Mouse (Mus musculus): ENCODE measurements around the gene Rdh5. TPM values are rescaled to one million over a fixed set of nuclear protein-coding genes. Genes with fewer than 3 reads are reported as not detected.

The Rdh5 gene
- total RNA-seq, 2 experiments from 2014 or later: 8.2 to 12.5 TPM

GRCm38 (mm10) chr10:128929638-128930378 is 7.1 kb upstream of the Rdh5 start:
- DNase-seq: no peak

GRCm38 (mm10) chr10:128928356-128928755 is 5.7 kb upstream of the Rdh5 start:
- DNase-seq: no peak

DNA sequence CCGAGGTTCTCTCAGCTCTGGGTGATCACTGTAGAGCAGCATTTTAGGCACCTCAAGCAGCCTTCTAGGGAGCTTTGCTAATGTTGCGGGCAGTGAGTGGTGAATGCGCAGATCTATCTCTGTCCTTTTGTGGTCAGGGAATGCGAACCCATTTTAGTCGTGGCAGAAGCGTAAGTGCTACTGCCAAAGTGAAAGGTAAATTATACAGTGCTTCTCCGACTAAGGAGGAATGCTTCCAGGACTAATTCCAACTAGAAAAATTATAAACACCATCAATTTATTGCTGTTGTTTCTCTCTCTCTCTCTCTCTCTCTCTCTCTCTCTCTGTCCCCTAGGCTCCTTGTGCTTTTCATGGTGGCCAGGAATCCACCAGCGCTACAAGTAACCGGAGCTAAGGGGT is 1.2 kb upstream of the Rdh5 start, which contains the start of gene Bloc1s1:
Bloc1s1 (minus strand) TSS at position 101 of the 400 bp plus-strand sequence.
- no peak for DNase-seq

GRCm38 (mm10) chr10:128923013-128923691 is 464 bp upstream of the Rdh5 start:
- DNase-seq: peak; percentile 94

- no peak for DNase-seq
Observed at GRCm38 (mm10) chr10:128921883-128922821, 536 bp downstream of the Rdh5 start.

DNA sequence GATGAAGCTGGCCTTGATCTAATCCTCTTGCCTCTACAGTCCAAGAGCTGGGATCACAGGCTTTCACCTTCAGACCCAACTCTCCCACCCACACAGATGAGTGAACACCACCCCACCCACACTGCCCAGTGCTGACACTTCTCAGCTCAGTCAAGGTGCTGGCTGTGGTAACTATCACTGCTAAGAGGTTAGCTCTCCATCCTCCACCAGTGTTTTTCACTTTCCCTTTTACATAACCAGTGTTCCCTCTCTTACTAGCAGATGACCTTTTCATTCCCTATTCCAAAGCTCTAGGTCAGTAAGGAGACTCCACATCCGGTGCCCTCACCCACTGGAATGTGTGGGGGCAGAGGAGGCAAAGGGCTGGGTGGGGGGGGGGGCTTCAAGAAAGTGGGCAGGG is 1.4 kb downstream of the Rdh5 start:
- no peak for DNase-seq

DNA sequence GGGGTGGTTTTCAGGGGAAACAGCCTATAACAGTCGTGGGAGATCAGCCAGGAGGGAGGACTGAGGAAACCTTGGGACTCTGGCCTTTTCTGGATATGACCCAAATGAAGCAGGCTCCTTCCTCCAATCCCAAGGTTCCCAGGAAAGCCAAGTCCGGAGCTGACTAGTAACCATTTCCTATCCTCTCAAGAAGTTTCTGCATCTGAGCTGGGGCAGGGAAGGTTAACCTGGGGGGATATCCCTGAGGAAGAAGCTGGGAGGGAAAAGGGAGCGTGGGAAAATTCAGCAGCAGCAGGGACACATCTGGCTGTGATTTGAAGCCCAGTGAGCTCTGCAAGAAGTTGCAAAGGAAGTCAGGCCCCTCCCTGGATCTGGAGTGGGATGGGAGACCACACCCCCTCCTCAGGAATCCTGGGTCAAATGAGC is 1.9 kb downstream of the Rdh5 start:
- DNase-seq: no peak

- no peak for DNase-seq
Observed at GRCm38 (mm10) chr10:128919966-128920365, 2.7 kb downstream of the Rdh5 start.

- DNase-seq: peak; percentile 42
Observed at GRCm38 (mm10) chr10:128919203-128919631, 3.5 kb downstream of the Rdh5 start.

- peak; percentile 81 for DNase-seq
Observed at GRCm38 (mm10) chr10:128918246-128918645, 4.4 kb downstream of the Rdh5 start.

DNA sequence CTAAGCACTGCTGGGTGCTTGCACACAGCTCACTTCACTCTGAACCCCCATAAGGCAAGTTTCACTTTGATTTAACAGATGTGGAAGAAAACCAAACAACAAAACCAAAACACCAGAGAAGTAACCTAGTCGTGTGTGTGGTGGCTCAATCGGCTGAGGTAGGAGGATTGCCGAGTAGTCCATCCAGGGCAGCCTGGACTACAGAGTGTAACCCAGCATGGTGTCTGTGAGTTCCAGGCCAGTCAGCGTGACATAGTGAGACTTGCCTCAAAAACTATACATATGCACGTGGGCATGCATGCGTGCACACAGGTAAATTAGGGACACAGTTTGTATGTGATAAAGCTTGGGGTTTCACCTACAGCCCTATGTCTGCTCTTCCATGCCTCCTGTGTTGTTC is 5.3 kb downstream of the Rdh5 start:
- DNase-seq: no peak

DNA sequence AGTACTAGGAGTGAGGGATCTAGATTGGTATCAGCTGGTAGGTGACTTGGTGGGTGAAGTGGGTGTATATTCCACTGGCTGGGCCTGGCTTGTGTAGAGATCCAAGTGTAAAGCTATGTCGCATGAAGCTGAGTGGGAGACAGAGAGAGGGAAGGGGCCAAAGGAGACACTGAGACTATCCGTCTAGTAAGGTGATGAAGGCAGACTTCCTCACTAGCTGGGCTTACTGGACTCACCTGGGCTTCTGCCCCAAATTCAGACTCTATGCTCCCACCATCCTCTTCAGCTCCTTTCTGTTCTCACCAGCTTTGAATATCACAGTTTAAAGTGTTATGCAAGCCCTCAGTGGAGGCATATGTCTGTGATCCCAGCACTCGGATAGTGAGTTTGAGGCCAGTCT is 6.0 kb downstream of the Rdh5 start:
- DNase-seq: no peak

DNA sequence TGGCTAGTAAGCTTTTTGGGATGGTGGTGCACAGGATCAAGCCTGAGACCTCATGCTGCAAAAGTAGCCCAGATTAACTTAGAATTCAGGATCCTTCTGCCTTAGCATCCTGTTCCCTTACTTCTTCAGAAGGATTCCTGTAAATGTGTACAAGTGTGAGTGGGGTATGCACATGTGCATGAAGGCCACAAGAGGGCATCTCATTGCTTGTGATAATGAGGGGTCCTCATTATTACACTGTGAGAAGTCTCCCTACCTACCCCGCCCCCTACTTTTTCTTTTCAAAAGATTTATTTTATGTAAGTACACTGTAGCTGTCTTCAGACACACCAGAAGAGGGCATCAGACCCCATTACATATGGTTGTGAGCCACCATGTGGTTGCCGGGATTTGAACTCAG is 7.1 kb downstream of the Rdh5 start:
- no peak for DNase-seq

- DNase-seq: peak; percentile 13
Observed at GRCm38 (mm10) chr10:128913696-128914095, 9.0 kb downstream of the Rdh5 start.

DNA sequence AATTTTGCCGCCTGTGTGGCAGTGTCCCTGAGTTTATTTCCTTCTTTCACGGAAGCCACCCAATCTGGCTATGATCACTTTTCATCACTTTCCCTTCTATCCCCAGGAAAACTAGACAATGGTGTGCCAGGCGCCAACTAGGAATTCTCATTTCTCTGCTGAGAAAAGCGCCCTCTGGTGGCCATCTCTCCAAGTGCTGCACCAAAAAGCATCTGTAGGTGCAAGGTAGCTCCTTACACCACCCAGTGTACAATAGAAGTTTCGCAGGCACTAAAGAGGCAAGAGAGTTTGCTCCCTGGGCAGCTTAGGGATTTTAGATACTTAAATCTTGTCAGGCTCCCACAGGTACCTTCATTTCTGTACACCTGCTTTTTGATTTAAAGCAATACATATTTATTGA is 9.5 kb downstream of the Rdh5 start:
- peak; percentile 91 for DNase-seq

DNA sequence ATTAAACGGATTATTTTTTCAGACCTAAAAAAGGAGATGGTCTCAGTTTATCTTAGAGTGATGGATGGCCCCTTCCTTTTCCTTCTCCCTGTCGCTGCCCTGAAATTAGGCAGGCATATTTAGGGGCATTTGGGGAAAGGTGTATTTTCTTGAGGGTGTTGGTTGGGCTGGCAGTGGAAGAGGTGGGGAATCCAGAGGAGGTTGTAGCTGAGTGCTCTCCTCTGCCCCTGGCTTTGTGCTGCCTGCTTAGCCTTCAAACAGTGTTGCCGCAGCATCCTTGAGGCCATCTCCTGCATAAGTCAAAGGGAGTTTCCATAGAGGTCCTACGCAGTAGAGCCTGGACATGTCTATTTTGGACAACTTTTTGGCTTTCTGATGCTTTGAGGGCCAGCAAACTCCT is 9.9 kb downstream of the Rdh5 start:
- DNase-seq: no peak

DNA sequence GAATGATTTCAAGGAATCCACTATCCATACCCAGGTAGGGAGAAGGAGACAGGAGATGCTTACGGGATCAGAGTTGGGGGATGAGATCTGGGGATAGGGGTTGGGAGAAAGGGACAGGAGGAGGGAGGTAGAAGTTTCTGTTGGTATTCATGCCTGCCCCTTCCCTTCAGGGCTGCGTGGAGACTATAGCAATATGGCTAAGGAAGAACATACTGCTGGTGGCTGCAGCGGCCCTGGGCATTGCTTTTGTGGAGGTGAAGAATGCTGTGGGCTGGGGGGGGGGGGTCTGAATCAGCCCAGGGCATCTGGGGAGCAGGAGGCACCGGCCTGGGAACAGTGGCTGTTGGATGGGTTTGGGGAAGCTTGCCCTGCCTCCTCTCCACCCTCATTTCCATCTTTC is 10.4 kb downstream of the Rdh5 start:
- DNase-seq: no peak

GRCm38 (mm10) chr10:128911430-128911829 is 11.3 kb downstream of the Rdh5 start:
- DNase-seq: no peak

DNA sequence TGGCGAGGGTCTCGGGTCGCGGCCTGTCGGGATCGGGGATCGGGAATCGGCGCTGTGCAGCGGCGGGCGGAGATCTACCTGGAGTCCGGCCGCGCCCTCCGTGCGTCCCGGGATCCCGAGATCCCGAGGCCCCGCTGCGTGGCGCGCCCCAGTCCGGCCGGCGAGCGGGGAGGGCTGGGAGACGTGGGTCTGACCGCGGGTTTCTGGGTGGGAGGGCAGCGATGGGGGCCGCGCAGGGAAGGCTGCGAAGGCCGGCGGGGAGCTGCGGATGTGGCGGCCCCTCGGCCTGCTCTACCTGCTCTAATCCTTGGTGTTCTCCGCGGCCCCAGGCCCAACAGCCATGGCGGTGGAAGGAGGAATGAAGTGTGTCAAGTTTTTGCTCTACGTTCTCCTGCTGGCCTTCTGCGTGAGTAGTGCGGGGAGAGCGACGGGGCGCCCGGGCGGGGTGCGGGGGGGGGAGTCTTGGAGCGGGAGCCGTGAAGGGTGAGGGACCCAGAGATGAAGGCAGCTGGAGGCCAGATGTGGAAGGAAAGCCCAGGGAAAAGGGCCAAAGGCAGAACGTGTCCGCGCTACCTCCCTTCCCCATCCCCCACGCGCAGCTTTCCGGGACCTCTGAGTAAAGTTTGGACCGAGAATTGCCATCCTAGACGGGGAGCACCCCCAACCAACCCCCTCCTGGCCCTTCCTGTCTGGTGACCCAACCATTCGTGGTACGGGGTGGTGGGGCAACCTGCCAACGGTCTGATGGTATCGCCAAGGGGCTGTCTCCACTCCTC is 12.4 kb downstream of the Rdh5 start:
- peak; percentile 66 for DNase-seq

- DNase-seq: peak; percentile 90
Observed at GRCm38 (mm10) chr10:128909567-128910028, 13.1 kb downstream of the Rdh5 start.

- DNase-seq: no peak
Observed at GRCm38 (mm10) chr10:128908778-128909448, 13.8 kb downstream of the Rdh5 start.
